Mouse (Mus musculus) urinary bladder, postnatal 36 days (tissue): ENCODE data around the gene Gm21961.
"Not testable (repeated sequence)": the region's sequence is repeated elsewhere in the genome, so short reads cannot be mapped to it uniquely, and the experiment has no call there.

Experiments
- DNase-seq, 2 experiments: peaks; one replicate each; pipeline ENCODE4 v3.0.0; 2022; ENCODE audit warnings: low spot score in 2 of 2, mixed read lengths in 1 of 2

The Gm21961 gene

DNA sequence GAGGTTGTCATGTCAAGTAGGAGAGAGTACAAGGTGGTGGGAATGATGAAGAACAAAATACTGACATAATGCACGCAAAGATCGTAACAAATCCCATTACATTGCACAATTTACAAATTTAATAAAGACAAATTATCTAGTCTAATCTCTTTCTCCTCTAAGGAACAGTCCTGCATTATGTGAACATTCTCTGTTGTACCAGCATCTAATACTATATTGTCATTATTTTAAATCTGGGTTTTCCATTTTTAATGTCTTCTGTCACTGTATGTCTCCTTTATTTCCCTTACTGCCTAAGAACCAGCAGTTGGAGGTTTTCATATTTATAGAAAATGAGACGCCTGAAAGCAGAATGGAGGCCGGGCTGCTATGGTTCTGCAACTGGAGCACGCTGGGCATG lies at the start of gene Gm21961:
Gene Gm21961, minus strand, starts transcription at position 101 of the 400 bp plus-strand sequence.
- DNase-seq: no peak

DNA sequence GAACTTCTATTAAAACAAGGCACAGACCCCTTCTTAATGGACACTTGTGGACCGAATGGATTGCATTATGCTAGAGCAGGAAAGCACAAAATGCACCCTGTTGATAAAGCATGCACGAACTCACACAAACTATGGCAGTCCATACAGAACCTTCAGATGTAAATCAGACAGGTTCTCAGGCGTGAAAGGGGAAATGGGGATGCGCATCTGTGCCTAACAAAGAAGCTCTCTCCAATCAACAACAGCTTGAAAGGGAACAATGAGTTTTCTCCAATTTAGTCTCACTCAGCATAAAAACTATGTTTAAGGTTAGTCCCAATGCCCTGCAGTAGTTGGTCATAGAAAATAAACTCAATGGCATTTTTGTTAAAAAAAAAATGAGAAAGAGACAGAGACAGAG lies 27.3 kb upstream of the Gm21961 start:
- no peak for DNase-seq

DNA sequence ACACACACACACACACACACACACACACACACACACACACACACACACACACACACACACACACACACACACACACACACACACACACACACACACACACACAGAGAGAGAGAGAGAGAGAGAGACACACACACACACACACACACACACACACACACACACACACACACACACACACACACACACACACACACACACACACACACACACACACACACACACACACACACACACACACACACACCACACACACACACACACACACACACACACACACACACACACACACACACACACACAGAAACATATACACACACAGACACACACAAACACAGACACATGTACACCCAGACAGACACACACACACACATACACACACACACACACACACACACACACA lies 24.5 kb upstream of the Gm21961 start:
- not testable (repeated sequence) for DNase-seq

DNA sequence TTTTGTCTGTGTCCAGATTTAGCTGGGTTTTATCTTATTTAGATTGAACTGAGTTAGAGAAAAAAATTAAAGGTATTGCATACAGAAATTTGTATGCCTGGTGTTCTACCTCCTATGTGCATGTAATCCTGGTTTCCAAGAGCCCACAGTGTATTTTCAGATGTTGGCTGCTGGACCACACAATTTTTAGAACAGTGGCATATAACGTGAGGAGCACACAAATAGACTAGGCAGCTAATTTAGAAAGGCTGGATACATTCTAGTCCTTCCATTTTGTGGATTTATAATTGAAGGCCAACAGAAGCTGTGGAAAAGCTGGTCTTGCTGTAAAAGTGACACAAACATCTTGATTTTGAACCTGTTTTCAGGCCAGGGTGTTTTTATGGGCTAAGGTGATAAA lies 3.3 kb upstream of the Gm21961 start:
- DNase-seq: no peak

DNA sequence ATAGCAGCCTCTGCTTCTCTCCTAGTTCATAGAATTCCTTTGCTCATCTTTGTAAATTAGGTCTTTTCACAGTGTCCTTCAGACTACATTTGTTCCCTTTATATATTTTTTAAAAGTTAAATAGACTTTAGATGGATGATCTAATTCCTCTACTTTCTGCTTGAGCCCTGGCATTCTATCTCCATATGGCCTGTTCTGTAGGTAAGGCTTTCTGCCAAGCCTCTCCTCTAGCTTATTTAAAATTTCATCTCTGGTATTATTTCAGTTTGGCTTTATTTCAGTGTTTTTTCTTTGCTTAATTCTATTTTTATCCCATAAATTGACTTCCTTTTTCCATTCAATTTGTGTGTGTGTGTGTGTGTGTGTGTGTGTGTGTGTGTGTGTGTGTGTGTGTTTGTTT lies 8.5 kb downstream of the Gm21961 start:
- DNase-seq: no peak

DNA sequence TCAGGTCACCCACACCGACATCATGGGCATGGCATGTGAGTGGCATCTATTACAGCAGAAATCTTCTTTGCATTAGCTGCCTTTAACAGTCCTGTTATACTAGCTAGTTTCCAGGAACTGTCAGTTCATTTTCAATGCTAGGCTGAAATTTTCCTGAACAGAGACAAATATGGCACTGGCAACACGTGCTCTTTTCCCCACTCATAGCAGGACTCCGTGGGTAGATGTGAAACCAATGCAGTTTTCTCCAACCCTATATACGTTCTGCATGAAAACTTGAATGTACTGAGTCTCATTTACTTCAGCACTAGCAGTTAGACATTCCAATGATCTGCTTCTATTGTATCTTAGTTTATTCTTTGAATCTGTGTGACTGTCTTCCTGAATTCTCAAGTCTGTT lies 20.2 kb downstream of the Gm21961 start:
- no peak for DNase-seq

DNA sequence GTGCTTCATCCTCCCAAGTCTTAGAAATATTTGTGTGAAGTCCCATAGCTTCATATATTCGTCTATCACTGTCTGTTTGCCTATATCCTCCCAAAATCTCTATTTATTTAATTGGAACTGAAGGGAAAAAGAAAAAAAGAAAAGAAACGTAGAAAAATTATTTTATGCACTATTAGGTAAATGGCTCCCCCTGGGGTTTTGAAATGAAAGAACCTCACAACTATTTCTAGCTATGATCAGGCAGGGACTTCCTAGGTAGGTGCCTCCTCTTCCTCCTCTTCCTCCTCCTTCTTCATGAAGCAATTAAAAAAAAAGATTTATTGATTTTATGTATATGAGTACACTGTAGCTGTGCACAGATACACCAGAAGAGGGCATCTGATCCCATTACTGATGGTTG lies 34.7 kb downstream of the Gm21961 start:
- no peak for DNase-seq

DNA sequence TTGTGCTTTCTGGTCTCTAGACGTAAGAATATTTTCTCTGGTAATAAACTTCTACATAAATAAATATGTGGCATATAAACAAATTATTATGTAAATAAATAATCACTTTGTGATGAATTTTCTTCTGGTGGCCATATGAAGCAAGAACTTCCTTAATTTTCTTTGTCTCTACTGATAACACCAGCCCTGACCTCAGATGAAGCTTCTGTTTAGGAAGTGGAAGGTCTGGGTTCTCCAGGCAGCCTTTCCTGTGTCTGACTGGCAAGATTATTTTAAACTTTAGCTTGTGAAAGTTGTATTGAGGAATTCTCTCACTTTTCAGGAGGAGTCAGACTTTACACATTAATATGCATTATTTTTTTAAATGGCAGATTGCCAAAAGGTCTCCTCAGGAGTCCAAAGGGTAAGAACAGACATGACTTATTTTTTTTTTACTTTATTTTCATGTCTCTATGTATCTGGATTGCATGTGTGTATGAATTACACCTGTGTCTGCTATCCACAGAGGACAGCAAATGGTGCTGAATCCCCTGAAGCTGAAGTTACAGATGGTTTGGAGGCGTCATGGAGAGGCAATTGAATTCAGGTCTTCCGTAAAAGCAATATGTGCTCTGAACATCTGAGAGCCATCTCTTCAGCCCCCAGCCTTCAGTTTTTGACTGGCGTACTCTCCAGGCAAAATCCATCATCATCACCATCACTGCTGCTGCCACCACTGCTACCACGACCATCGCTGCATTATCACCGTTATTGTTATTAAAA lies 38.5 kb downstream of the Gm21961 start:
- DNase-seq: no peak
